Mouse (Mus musculus) v-Abl transformed pro-B cells (cell line): ENCODE measurements around the gene Olfr221.

ENCODE experiments used
- in situ Hi-C, 2 experiments: fragments of 400-800 bp; cut with MboI; formaldehyde crosslinking; loops; one replicate each; pipeline ENCODE4 v1.15.1; 2025; ENCODE audit not compliant: unreplicated experiment in 2 of 2

Gene Olfr221

DNA sequence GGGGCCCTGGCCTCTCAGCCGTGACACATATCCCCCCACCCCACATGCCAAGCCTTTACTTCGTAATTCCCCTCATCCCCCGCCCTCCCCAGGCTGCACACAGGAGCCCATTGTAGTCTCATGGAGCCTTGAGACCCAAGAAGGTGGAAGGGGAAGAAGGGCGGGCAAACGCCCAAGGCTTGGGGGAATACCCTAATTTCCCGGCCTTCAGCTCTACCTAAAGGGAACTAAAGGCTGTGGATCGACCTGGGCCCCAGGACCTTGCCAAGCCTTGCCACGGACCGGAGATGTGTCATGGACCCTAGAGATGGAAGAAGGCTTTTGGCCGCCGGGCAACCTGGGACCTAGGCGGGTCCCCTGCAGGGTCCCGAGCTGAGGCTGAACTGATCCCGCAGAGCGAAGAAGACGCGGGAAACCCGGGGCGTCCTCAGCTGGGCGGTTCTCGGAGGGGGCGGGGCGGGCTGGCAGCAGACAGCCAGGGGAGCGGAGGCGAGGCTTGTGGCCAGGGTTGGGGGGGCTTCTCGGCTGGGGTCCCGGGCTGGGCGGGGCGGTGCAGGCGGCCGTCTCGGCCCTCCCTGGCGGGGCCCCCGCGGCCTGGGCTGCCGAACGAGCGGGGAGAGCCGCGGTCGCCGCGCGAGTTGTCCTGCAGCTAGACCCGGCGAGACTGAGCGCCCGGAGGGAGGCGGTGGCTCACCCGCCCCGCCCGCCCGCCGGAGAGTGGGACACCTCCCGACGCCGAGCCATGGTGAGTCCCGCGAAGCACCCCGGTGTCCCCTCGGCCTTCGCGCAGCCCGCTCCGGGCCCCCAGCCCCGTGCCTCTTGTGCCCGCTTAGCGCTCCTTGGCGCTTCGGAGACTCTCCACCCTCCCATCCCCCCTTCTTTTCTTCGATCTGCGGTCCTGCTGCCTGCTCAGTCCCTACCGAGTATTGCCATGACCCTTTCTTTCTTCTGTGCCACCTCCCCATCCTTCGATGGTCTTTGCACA, 57.7 kb downstream of the Olfr221 start, which contains the start of gene Arhgef40:
Arhgef40 (plus strand) TSS at position 473 of the 985 bp plus-strand sequence.
- in situ Hi-C loops = no loop called here
